Mouse (Mus musculus) lung, postnatal 10 days (tissue): ENCODE measurements around the gene Zbtb17.

Experiments
- DNase-seq: peaks from one replicate; pipeline ENCODE4 v3.0.0; 2021

Gene Zbtb17

GRCm38 (mm10) chr4:141505810-141506209 is 61.4 kb downstream of the Zbtb17 start:
- DNase-seq, result no peak

GRCm38 (mm10) chr4:141506352-141506751 is 61.9 kb downstream of the Zbtb17 start:
- DNase-seq, result peak; percentile 93

DNA sequence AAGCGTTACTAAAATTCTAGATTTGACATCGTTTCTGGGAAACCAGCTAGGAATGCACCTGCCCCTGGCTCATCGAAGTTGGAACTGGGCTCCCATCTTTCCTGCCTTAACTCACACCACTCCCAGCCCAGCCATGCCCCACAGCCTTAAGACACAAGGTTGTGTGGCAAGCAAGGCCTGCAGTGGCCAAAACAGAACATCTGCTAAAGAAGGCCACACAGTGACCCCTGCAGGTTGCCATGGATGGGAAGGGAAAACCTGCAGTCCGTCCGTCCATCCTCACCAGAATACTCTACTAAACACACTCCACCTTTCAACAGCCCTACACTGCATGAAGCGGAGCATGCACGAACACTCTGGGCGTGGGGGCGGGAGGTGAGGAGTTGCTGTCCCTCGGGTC is 62.4 kb downstream of the Zbtb17 start:
- peak; percentile 66 for DNase-seq

- peak; percentile 15 for DNase-seq
These were observed 66.0 kb downstream of the Zbtb17 start for GRCm38 (mm10) chr4:141510457-141510856.

DNA sequence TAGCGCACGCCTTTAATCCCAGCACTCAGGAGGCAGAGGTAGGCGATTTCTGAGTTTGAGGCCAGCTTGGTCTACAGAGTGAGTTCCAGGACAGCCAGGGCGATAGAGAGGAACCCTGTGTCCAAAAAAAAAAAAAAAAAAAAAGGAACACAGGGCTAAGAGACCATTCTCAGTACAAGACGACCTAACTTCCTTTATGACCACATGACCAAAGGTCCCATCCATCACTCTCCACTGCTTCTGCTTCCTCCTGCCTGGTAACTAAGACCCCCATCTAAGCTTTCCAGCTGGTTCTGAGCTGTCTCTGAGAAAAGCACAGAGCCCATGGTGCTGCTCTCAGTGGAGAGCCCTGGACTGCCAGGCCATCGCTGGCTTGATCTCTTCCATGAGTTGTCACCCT is 67.7 kb downstream of the Zbtb17 start:
- DNase-seq, result no peak

GRCm38 (mm10) chr4:141514179-141514641 is 69.8 kb downstream of the Zbtb17 start:
- peak; percentile 70 for DNase-seq
